Mouse (Mus musculus): Measurements from ENCODE around the gene Hsd17b1.

GRCm38 (mm10) chr11:101120545-101121188 is 42.5 kb downstream of the Hsd17b1 start:
- TF ChIP-seq POLR2A (IDR thresholded peaks at IDR 0.05; ENCODE audit: control insufficient read depth in 1 of 2, insufficient read depth in 1 of 2, low read depth in 1 of 2, low read length in 2 of 2, poor library complexity in 1 of 2) (no peak), POLR2AphosphoS2 (IDR thresholded peaks at IDR 0.05; ENCODE audit: low read length) (no peak), CTCF (IDR thresholded peaks at IDR 0.05 in 2 of 3, conservative IDR thresholded peaks at IDR 0.05 in 1 of 3; ENCODE audit: control insufficient read depth in 1 of 3, insufficient read depth in 1 of 3, low read depth in 2 of 3, low read length in 3 of 3, poor library complexity in 1 of 3, severe bottlenecking in 1 of 3) (no peak), TCF12 (IDR thresholded peaks at IDR 0.05; ENCODE audit: low read depth, low read length) (no peak), JUND (IDR thresholded peaks at IDR 0.05; ENCODE audit: low read depth, low read length) (no peak), USF1 (IDR thresholded peaks at IDR 0.05; ENCODE audit: low read depth, low read length) (no peak)

All from MEL (cell line).